Mouse (Mus musculus) thymus, adult 2 months (tissue): Measurements from ENCODE around the gene Tmc8. TPM values are rescaled to one million over a fixed set of nuclear protein-coding genes. Genes with fewer than 3 reads are reported as not detected.
"Not testable (repeated sequence)": the region's sequence is repeated elsewhere in the genome, so short reads cannot be mapped to it uniquely, and the experiment has no call there.

ENCODE experiments used
- DNase-seq: peaks from one replicate; pipeline ENCODE4 v3.0.0; 2021
- H3K27ac ChIP-seq: fragments of 200-500 bp; 2 replicates; pipeline ENCODE4 v1.5.1; 2012; ENCODE audit warnings: low read length, control low read depth; ENCODE audit not compliant: control insufficient read depth, insufficient read depth
- H3K27me3 ChIP-seq: fragments of 200-500 bp; 2 replicates; pipeline ENCODE4 v1.6.1; 2012; ENCODE audit warnings: mild to moderate bottlenecking, low read length, moderate library complexity, mixed read lengths; ENCODE audit not compliant: control insufficient read depth, insufficient read depth
- H3K36me3 ChIP-seq: fragments of 200-500 bp; 2 replicates; pipeline ENCODE4 v1.6.1; 2012; ENCODE audit warnings: mild to moderate bottlenecking, low read length, moderate library complexity; ENCODE audit not compliant: control insufficient read depth, insufficient read depth
- H3K4me1 ChIP-seq: fragments of 200-500 bp; replicated peaks from 2 replicates; pipeline ENCODE4 v1.6.1; 2012; ENCODE audit warnings: low read length; ENCODE audit not compliant: control insufficient read depth, insufficient read depth
- H3K4me3 ChIP-seq: fragments of 200-500 bp; 2 replicates; pipeline ENCODE4 v1.5.1; 2012; ENCODE audit warnings: mild to moderate bottlenecking, low read length, control low read depth, moderate library complexity; ENCODE audit not compliant: control insufficient read depth, insufficient read depth
- CTCF ChIP-seq: fragments of 200-500 bp; IDR thresholded peaks from 2 replicates; pipeline ENCODE4 v1.5.1; 2012; ENCODE audit warnings: mild to moderate bottlenecking, control low read depth, low read length, moderate library complexity, borderline replicate concordance; ENCODE audit not compliant: control insufficient read depth, poor library complexity, insufficient read depth; ENCODE audit errors: extremely low read depth
- POLR2A ChIP-seq: fragments of 200-500 bp; IDR thresholded peaks from 2 replicates; pipeline ENCODE4 v1.6.1; 2012; ENCODE audit warnings: mild to moderate bottlenecking, low read length, control low read depth, moderate library complexity; ENCODE audit not compliant: control insufficient read depth, poor library complexity, insufficient read depth; ENCODE audit errors: extremely low read depth
- WGBS: fragments of 180-500 bp; shearing (Covaris S2); methylation state at CpG from one replicate; pipeline ENCODE4 v1.1.7; 2018; 5-methylcytosine and 5-hydroxymethylcytosine counted together
- polyA plus RNA-seq: library from polyadenylated mRNA; depleted of rRNA; stranded (reverse); fragments of >200 nt; gene quantifications from 2 replicates; pipeline ENCODE4 v1.2.3, GENCODE M21; 2012

Tmc8 gene
- polyA plus RNA-seq, 1 experiment = 388 TPM

GRCm38 (mm10) chr11:117809407-117810311, 27.8 kb downstream of the Tmc8 start, which contains the start of the genes Gm20708 and Syngr2:
Gene Gm20708, plus strand, starts transcription at chr11:117809668.
Gene Syngr2, plus strand, starts transcription at chr11:117809668.
- peak within 1 kb of the TSS; percentile 6 for H3K27ac ChIP-seq
- 1% methylated on average over 75 of the region's 75 CpGs for WGBS
- no peaks in the 10 kb centered on the region for H3K27me3 ChIP-seq
- DNase-seq = peak; percentile 75
- H3K4me3 ChIP-seq = peak within 1 kb of the TSS; percentile 58
- H3K4me1 ChIP-seq = peaks cover 12% of the 10 kb centered on the region
- H3K36me3 ChIP-seq = no peaks in the 10 kb centered on the region; the same call in 1 of the 2 replicates
- TF ChIP-seq POLR2A = no peak
- no peak for TF ChIP-seq CTCF

DNA sequence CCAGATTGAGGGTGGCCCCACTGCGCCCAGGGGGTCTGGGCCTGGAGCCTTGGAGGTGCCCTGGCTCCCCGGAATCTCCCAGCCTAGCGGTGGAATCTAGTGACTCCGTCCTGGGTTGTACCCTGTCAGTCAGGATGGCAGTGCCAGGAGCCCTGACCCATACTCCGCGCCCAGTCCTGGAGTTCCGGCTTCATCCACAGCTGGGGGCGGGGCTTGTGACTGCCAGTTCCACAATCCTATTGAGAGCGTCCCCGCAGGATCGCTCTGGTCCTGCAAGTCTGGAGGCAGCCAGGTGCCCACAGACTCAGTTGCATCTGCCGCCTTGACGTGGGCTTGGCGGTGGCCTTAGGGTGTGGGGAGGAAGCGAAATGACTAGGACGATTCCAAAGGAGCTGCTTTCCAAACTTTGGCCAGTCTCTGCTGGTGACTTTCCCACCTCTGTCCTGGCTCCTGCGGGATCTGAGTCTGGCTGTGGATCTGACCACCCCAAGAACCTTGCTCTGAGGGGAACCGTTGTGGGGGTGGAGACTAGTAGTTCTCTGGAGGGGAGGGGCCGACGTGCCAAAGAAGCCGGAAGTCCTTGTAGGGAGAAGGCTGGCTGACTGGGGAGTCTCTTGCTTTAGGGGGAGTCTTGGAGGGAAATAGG, 28.6 kb downstream of the Tmc8 start:
- peak; percentile 88 for DNase-seq
- Histone ChIP-seq H3K36me3 (no peaks in the 10 kb centered on the region; the same call in 1 of the 2 replicates), H3K27me3 (no peaks in the 10 kb centered on the region), H3K27ac (peak overlapping the region; percentile 6), H3K4me3 (peak overlapping the region; percentile 58), H3K4me1 (peaks cover 12% of the 10 kb centered on the region)
- under 1% methylated on average over 21 of the region's 21 CpGs for WGBS
- TF ChIP-seq POLR2A (peak; percentile 39; the same call in 1 of the 2 replicates), CTCF (peak; percentile 43; the same call in 1 of the 2 replicates)

GRCm38 (mm10) chr11:117813867-117814266, 32.0 kb downstream of the Tmc8 start:
- H3K27me3 ChIP-seq = no peaks in the 10 kb centered on the region
- WGBS = 89% methylated on average over 5 of the region's 5 CpGs
- no peak for DNase-seq
- H3K36me3 ChIP-seq = peaks cover 17% of the 10 kb centered on the region
- H3K4me3 ChIP-seq = no peak overlapping the region
- no peak overlapping the region for H3K27ac ChIP-seq
- TF ChIP-seq CTCF (no peak), POLR2A (no peak)
- peaks cover 12% of the 10 kb centered on the region for H3K4me1 ChIP-seq

DNA sequence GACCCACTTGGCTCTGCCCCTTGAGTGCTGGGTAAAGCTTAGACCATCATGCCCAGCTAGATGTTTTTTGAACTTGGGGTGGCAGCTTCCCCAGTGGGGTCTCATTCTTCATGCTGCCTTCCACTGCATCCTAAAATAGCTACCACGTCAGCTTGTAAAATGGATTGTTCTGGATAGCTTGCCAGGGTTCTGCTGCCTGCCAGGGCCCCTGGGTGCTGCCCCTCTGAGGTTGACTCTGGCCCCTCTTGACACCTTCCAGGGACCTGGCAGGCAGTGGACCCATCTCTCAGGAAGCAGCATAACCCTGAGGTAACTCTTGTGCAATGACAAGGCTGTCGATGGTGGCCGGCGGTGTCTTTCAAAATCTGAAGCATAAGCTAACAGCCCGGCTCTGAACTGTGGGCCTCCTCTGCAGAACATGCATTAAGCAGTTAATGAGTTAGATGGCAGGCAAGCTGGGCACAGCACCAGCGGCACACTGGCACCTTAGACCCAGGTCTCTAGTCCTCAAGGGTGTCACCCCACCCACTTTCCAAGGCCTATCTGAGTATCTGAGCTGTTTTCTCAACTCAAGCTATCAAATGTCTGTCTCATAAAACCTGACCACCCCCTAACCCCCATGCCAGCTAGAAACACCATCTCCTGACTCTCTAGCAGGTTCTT, 33.0 kb downstream of the Tmc8 start:
- WGBS = 95% methylated on average over 6 of the region's 6 CpGs
- Histone ChIP-seq H3K4me3 (no peak overlapping the region), H3K27me3 (no peaks in the 10 kb centered on the region), H3K27ac (no peak overlapping the region), H3K4me1 (peaks cover 7% of the 10 kb centered on the region; the same call in 1 of the 2 replicates), H3K36me3 (peaks cover 17% of the 10 kb centered on the region)
- no peak for TF ChIP-seq POLR2A
- TF ChIP-seq CTCF = no peak
- no peak for DNase-seq

GRCm38 (mm10) chr11:117815850-117816249, 34.0 kb downstream of the Tmc8 start:
- not testable (repeated sequence) for H3K27ac ChIP-seq
- 97% methylated on average over 9 of the region's 9 CpGs for WGBS

GRCm38 (mm10) chr11:117816389-117816996, 34.6 kb downstream of the Tmc8 start:
- no peak for DNase-seq
- 97% methylated on average over 13 of the region's 13 CpGs for WGBS
- no peaks in the 10 kb centered on the region for H3K27me3 ChIP-seq
- TF ChIP-seq CTCF = no peak
- TF ChIP-seq POLR2A = no peak
- no peaks in the 10 kb centered on the region for H3K4me1 ChIP-seq
- H3K4me3 ChIP-seq = no peak overlapping the region
- H3K27ac ChIP-seq = no peak overlapping the region
- peaks cover 23% of the 10 kb centered on the region for H3K36me3 ChIP-seq

More at GRCm38 (mm10) chr11:117815850-117816249, 34.0 kb downstream of the Tmc8 start:
- DNase-seq, H3K4me1 ChIP-seq, H3K4me3 ChIP-seq, H3K27me3 ChIP-seq: not testable (repeated sequence)
- H3K36me3 ChIP-seq = peaks cover 17% of the 10 kb centered on the region
